Mouse (Mus musculus): ENCODE measurements around the gene Cbfa2t2. TPM values are rescaled to one million over a fixed set of nuclear protein-coding genes. Genes with fewer than 3 reads are reported as not detected.
A peak's percentile ranks its signal among the peaks of the same experiment; 100 is the strongest.

The Cbfa2t2 gene
- polyA plus RNA-seq, 1 experiment from 2014 or later: 75.2 TPM

DNA sequence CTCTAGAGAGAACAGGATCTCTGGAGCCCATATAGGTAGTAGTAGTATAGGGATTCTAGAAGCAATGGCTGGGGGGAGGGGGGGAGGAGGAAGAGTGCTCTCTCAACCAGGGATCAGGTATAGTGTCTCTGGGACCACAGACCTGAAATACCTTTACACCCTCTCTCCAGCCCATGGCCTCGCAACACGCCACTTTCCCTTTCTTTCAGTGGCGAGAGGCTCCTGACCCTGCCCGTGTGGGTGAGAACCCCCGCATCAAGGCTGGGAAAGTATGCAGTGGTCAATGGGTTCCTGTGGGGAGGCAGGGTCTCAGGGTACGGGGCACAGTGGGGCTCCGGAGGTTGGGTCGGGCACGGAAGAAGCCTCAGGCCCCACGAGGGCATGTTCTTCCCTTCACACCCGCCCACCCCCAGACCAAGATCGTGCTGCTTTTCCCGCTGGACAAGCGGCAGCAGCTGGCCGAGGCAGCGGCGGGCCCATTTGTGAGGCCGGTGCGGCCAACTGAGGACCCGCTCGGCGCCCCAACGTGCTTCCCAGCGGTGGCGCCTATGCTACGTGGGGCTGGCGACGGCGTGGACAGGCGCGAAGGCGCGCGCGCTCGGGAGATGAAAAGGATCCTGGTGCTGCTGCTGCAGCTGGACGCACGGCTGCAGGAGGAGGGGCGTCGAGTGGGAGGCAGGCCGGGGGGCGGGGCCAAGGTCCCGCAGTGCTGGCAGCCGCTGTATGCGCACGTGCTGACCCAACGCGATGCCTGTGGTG lies 113.0 kb downstream of the Cbfa2t2 start:
- peaks cover 15% of the 10 kb centered on the region for H3K4me1 ChIP-seq (ENCODE audit: control insufficient read depth, insufficient read depth, low read length)
- peak; percentile 86 for ATAC-seq (ENCODE audit: low FRiP score)
- 2% methylated on average over 48 of the region's 48 CpGs for WGBS
- H3K9ac ChIP-seq (ENCODE audit: low read length): peak overlapping the region; percentile 57
- H3K9me3 ChIP-seq (ENCODE audit: control insufficient read depth, low read length): no peaks in the 10 kb centered on the region
- H3K27ac ChIP-seq (ENCODE audit: low read depth, low read length): no peak overlapping the region
- peaks cover 20% of the 10 kb centered on the region for H3K27me3 ChIP-seq (ENCODE audit: control insufficient read depth, insufficient read depth, low read length)
- peaks cover 3% of the 10 kb centered on the region; the same call in 1 of the 2 replicates for H3K36me3 ChIP-seq (ENCODE audit: control insufficient read depth, insufficient read depth, low read length)
- DNase-seq (ENCODE audit: low spot score, missing footprints): peak; percentile 93
- peak overlapping the region; percentile 75 for H3K4me2 ChIP-seq
- peak overlapping the region; percentile 32 for H3K4me3 ChIP-seq (ENCODE audit: low read depth, low read length)

DNA sequence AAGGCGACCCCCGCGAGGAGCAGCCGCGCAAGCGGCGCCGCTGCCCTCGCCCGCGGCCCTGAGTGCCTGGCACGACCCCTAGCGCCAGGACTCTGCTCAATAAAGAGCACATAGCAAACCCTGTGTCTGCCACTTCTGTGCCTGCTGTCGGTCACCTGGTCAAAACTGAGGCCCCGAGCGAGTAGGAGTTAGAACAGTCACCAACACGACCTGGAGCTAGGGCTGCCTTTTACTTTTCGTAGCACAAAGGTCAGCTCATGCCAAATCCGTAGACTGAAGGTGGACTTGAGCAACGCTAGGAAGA lies 113.6 kb downstream of the Cbfa2t2 start:
- ATAC-seq (ENCODE audit: low FRiP score) (no peak), DNase-seq (ENCODE audit: low spot score, missing footprints) (no peak)
- Histone ChIP-seq H3K27me3 (ENCODE audit: control insufficient read depth, insufficient read depth, low read length) (peaks cover 20% of the 10 kb centered on the region), H3K27ac (ENCODE audit: low read depth, low read length) (no peak overlapping the region), H3K4me2 (peak overlapping the region; percentile 75), H3K4me1 (ENCODE audit: control insufficient read depth, insufficient read depth, low read length) (peaks cover 15% of the 10 kb centered on the region), H3K4me3 (ENCODE audit: low read depth, low read length) (peak overlapping the region; percentile 32; the same call in 1 of the 2 replicates), H3K36me3 (ENCODE audit: control insufficient read depth, insufficient read depth, low read length) (peaks cover 3% of the 10 kb centered on the region; the same call in 1 of the 2 replicates), H3K9me3 (ENCODE audit: control insufficient read depth, low read length) (no peaks in the 10 kb centered on the region), H3K9ac (ENCODE audit: low read length) (no peak overlapping the region)
- 17% methylated on average over 20 of the region's 20 CpGs for WGBS

DNA sequence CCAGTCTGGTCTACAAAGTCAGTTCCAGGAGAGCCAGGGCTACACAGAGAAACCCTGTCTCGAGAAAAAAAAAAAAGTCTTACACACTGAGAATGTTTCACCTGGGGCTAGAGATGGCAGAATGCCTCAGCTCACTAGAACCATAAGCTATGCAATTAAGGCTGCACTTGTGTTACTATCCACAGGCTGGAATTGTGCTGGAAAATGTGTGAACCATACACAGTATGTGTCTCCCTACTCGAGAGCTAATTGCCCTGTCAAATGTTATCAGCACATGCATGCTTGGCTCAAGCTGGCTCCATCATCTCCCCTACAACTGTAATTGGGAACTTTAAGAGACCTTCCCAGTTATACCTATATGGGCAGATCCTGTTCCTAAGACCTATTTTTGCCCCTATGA lies 114.7 kb downstream of the Cbfa2t2 start:
- H3K4me2 ChIP-seq: no peak overlapping the region
- ATAC-seq (ENCODE audit: low FRiP score): no peak
- no peak overlapping the region for H3K9ac ChIP-seq (ENCODE audit: low read length)
- H3K9me3 ChIP-seq (ENCODE audit: control insufficient read depth, low read length): no peaks in the 10 kb centered on the region
- DNase-seq (ENCODE audit: low spot score, missing footprints): no peak
- H3K27me3 ChIP-seq (ENCODE audit: control insufficient read depth, insufficient read depth, low read length): peaks cover 20% of the 10 kb centered on the region
- H3K27ac ChIP-seq (ENCODE audit: low read depth, low read length): no peak overlapping the region
- H3K4me1 ChIP-seq (ENCODE audit: control insufficient read depth, insufficient read depth, low read length): peaks cover 15% of the 10 kb centered on the region
- peaks cover 3% of the 10 kb centered on the region; the same call in 1 of the 2 replicates for H3K36me3 ChIP-seq (ENCODE audit: control insufficient read depth, insufficient read depth, low read length)
- 82% methylated on average over 2 of the region's 2 CpGs for WGBS
- no peak overlapping the region for H3K4me3 ChIP-seq (ENCODE audit: low read depth, low read length)

DNA sequence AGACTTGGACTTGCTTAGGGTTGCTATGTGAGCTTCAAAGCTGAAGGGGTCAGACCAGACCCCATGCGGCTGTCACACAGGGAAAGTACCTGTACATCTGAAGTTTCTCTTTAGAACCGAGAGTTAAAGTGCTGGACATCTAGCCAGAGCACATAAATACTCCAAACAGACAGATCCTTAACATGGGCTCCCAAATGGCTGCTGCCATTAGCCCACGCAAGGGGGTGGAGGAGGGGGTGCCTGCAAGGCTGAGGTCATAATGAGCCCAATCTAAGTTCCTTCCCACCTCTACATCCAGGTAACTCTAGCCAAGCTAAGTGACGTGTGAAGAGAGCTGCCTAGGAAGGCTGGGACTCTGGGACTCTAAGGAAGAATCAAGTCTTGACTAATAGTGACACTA lies 115.2 kb downstream of the Cbfa2t2 start, which contains the start of gene Actl10:
Gene Actl10, plus strand, starts transcription at position 301 of the 400 bp plus-strand sequence.
- Histone ChIP-seq H3K9ac (ENCODE audit: low read length) (0 out of 2 replicates have a peak within 1 kb of the TSS, but pooled peaks have one; percentile 14), H3K9me3 (ENCODE audit: control insufficient read depth, low read length) (no peaks in the 10 kb centered on the region), H3K36me3 (ENCODE audit: control insufficient read depth, insufficient read depth, low read length) (peaks cover 3% of the 10 kb centered on the region; the same call in 1 of the 2 replicates), H3K27ac (ENCODE audit: low read depth, low read length) (no peak within 1 kb of the TSS), H3K4me1 (ENCODE audit: control insufficient read depth, insufficient read depth, low read length) (peaks cover 15% of the 10 kb centered on the region), H3K27me3 (ENCODE audit: control insufficient read depth, insufficient read depth, low read length) (peaks cover 20% of the 10 kb centered on the region), H3K4me2 (peak within 1 kb of the TSS; percentile 22; the same call in 1 of the 2 replicates), H3K4me3 (ENCODE audit: low read depth, low read length) (no peak within 1 kb of the TSS)
- ATAC-seq (ENCODE audit: low FRiP score) (no peak), DNase-seq (ENCODE audit: low spot score, missing footprints) (no peak)
- 83% methylated on average over 4 of the region's 4 CpGs for WGBS

DNA sequence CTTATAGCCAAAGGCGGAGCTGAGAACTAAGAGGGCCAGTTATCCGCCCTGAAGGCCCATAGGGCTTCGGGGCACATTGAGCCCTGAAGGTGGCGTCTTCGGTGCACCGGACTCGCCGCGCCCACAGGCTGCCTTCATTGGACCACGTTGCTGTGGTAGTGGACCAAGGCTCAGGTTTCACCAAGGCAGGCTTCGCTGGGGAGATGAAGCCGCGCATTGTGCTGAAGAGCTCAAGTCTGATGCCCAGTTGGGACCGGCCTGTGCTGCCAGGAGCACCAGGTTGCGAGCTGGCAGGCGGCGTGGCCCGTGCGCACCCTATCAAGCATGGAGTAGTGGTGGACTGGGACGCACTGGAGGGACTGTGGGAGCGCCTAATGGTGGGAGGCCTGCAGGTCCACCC lies 115.6 kb downstream of the Cbfa2t2 start:
- 32% methylated on average over 21 of the region's 21 CpGs for WGBS
- Histone ChIP-seq H3K4me3 (ENCODE audit: low read depth, low read length) (no peak overlapping the region), H3K4me1 (ENCODE audit: control insufficient read depth, insufficient read depth, low read length) (peaks cover 15% of the 10 kb centered on the region), H3K27me3 (ENCODE audit: control insufficient read depth, insufficient read depth, low read length) (peaks cover 20% of the 10 kb centered on the region), H3K9me3 (ENCODE audit: control insufficient read depth, low read length) (no peaks in the 10 kb centered on the region), H3K27ac (ENCODE audit: low read depth, low read length) (no peak overlapping the region), H3K4me2 (peak overlapping the region; percentile 22; the same call in 1 of the 2 replicates), H3K9ac (ENCODE audit: low read length) (0 out of 2 replicates have a peak overlapping the region, but pooled peaks have one; percentile 14), H3K36me3 (ENCODE audit: control insufficient read depth, insufficient read depth, low read length) (peaks cover 3% of the 10 kb centered on the region; the same call in 1 of the 2 replicates)
- DNase-seq (ENCODE audit: low spot score, missing footprints): no peak
- ATAC-seq (ENCODE audit: low FRiP score): 0 out of 2 replicates have a peak, but pooled peaks have one; percentile 2

DNA sequence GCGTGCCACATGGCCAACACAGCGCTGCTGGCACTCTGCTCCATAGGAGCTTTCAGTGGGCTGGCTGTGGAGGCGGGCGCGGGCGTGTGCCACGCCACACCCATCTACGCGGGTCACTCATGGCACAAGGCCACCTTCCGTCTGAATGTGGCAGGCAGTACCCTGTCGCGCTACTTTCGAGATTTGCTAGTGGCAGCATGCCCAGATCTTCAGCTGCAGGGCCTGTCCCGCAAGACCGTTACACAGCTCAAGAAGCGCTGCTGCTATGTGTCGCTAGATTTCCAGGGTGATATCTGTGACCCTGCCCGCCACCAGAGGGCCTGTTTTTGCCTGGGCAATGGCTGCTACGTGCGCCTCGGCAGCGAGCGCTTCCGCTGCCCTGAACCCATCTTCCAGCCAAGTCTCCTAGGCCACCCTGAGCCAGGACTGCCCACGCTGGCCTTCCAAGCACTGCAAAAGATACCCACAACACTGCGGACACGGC lies 116.2 kb downstream of the Cbfa2t2 start:
- Histone ChIP-seq H3K9me3 (ENCODE audit: control insufficient read depth, low read length) (no peaks in the 10 kb centered on the region), H3K4me3 (ENCODE audit: low read depth, low read length) (no peak overlapping the region), H3K27me3 (ENCODE audit: control insufficient read depth, insufficient read depth, low read length) (peaks cover 20% of the 10 kb centered on the region), H3K4me1 (ENCODE audit: control insufficient read depth, insufficient read depth, low read length) (peaks cover 16% of the 10 kb centered on the region), H3K36me3 (ENCODE audit: control insufficient read depth, insufficient read depth, low read length) (peaks cover 3% of the 10 kb centered on the region; the same call in 1 of the 2 replicates), H3K4me2 (peak overlapping the region; percentile 22; the same call in 1 of the 2 replicates), H3K27ac (ENCODE audit: low read depth, low read length) (no peak overlapping the region), H3K9ac (ENCODE audit: low read length) (0 out of 2 replicates have a peak overlapping the region, but pooled peaks have one; percentile 14)
- WGBS: 31% methylated on average over 27 of the region's 27 CpGs
- DNase-seq (ENCODE audit: low spot score, missing footprints) (peak; percentile 89), ATAC-seq (ENCODE audit: low FRiP score) (peak; percentile 14; the same call in 1 of the 2 replicates)

DNA sequence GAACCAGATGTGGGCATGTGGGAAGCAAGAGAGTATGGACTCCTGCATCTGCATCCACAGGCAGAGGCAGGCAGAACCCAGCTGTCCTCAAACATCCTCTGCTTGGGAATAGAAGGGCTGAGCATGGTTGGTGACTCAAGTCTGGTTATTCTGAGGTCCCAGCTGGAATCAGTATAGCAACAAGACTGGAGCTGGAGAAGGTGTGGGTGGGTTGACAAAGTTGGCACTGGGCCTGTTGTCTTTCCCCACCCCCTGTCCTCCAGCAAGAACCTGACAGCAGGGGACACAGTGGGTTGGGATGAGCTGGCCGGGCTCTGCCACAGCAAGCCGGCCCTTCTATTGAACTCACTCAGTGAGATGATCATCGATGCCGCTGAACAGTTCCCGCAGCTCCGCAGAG lies 119.0 kb downstream of the Cbfa2t2 start:
- no peaks in the 10 kb centered on the region for H3K9me3 ChIP-seq (ENCODE audit: control insufficient read depth, low read length)
- 83% methylated on average over 6 of the region's 6 CpGs for WGBS
- no peak overlapping the region for H3K4me2 ChIP-seq
- no peak overlapping the region for H3K27ac ChIP-seq (ENCODE audit: low read depth, low read length)
- ATAC-seq (ENCODE audit: low FRiP score) (no peak), DNase-seq (ENCODE audit: low spot score, missing footprints) (no peak)
- H3K27me3 ChIP-seq (ENCODE audit: control insufficient read depth, insufficient read depth, low read length): peaks cover 17% of the 10 kb centered on the region
- no peak overlapping the region for H3K9ac ChIP-seq (ENCODE audit: low read length)
- H3K4me1 ChIP-seq (ENCODE audit: control insufficient read depth, insufficient read depth, low read length): peaks cover 18% of the 10 kb centered on the region
- H3K36me3 ChIP-seq (ENCODE audit: control insufficient read depth, insufficient read depth, low read length): peaks cover 3% of the 10 kb centered on the region; the same call in 1 of the 2 replicates
- H3K4me3 ChIP-seq (ENCODE audit: low read depth, low read length): no peak overlapping the region

DNA sequence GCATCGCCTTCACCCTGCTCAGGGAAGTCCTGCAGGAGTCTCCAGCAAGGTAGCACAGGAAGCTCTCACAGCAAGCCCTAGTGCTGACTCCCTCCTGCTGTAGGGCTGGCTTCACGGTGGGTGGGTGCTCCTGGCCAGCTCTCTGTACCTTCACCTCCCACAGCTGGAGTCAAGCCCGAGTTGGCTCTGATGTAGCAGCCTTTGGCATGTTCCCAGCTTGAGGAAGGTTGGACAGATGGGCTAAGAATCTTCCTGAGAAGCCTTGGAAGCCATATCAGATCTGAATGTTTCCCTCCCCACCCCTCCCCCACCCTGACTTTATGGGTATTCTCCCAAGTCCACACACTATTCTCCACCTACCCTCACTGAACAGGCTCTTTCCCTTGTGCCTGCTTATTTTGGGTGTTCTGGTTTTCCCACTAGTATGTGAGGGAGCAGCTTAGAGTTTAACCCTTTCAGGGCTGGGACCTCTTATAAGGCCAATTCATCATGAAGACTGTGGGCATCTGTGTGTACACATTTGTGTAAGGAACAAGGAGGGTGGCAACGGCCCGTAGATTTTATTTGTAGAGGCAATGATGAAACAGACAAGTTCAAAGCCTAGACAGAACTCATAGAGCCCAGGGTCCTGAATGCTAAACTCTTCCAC lies 121.0 kb downstream of the Cbfa2t2 start:
- Histone ChIP-seq H3K36me3 (ENCODE audit: control insufficient read depth, insufficient read depth, low read length) (peaks cover 10% of the 10 kb centered on the region), H3K27me3 (ENCODE audit: control insufficient read depth, insufficient read depth, low read length) (no peaks in the 10 kb centered on the region; the same call in 1 of the 2 replicates), H3K27ac (ENCODE audit: low read depth, low read length) (no peak overlapping the region), H3K9me3 (ENCODE audit: control insufficient read depth, low read length) (no peaks in the 10 kb centered on the region), H3K4me3 (ENCODE audit: low read depth, low read length) (no peak overlapping the region), H3K9ac (ENCODE audit: low read length) (no peak overlapping the region), H3K4me2 (no peak overlapping the region), H3K4me1 (ENCODE audit: control insufficient read depth, insufficient read depth, low read length) (peaks cover 14% of the 10 kb centered on the region)
- 57% methylated on average over 5 of the region's 5 CpGs for WGBS
- DNase-seq (ENCODE audit: low spot score, missing footprints): no peak
- ATAC-seq (ENCODE audit: low FRiP score): no peak

Data from midbrain, embryonic 11.5 days (tissue).